Comparison of ENCODE assay signal across 8 mouse cellular contexts in the genomic region with DNA sequence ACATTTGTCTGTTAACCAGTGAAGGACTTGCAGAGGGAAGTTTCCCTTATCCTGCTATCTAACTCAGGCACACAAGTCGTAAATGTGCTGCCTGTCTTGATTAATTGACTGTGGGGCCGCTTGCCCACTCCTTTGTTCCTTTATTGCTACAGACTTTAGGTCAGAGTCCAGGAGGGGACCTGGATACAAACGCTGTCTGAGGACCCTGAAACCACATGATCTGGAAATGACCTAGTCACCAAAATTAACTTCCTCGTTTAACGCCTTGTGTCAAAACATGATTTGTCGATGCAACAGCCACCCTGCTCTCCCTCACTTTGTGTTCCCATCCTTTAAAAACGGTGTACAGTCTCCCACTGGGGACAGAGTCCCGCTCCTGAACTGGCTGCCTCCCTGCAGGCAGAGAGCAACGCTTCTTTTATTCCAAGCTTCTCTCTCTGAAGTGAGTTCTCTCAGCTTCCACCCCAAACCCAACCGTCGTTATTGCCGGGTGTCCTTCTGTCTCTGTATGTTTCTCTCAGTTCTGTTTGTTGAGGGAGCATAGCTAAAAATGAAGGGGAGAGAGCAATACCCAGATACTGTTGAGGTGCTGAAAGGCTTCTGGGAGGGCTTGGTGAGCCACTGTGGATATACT. TPM values are rescaled to one million over a fixed set of nuclear protein-coding genes. Genes with fewer than 3 reads are reported as not detected.
DNase-seq lines count a peak whose midpoint lies in the region; ATAC-seq and TF ChIP-seq lines count a peak whose summit lies in the region.

No protein-coding gene starts in this region.

- 0 out of 2 replicates have a peak, but pooled peaks cover 6% of the 10 kb centered on the region for H3K9me3 ChIP-seq in lung, postnatal 0 days (ENCODE audit: low read length)
- peaks cover 4% of the 10 kb centered on the region; the same call in 1 of the 2 replicates for H3K9me3 ChIP-seq in erythroblast, embryonic 14.5 days (ENCODE audit: control insufficient read depth, low read length)
- peaks cover 7% of the 10 kb centered on the region; the same call in 1 of the 2 replicates for H3K9me3 ChIP-seq in hindbrain, embryonic 13.5 days

- H3K9ac ChIP-seq in lung, postnatal 0 days (replicated peaks; ENCODE audit: low read depth) = no peak overlapping the region
- no peak overlapping the region for H3K9ac ChIP-seq in liver, adult 2 months (ENCODE audit: low read depth, low read length)
- no peak overlapping the region for H3K9ac ChIP-seq in hindbrain, embryonic 13.5 days

- no peaks in the 10 kb centered on the region for H3K27me3 ChIP-seq in lung, postnatal 0 days (replicated peaks; ENCODE audit: insufficient read depth, low read length)
- no peaks in the 10 kb centered on the region for H3K27me3 ChIP-seq in erythroblast, embryonic 14.5 days (ENCODE audit: control insufficient read depth)
- no peaks in the 10 kb centered on the region for H3K27me3 ChIP-seq in liver, adult 2 months (ENCODE audit: control insufficient read depth, insufficient read depth, low read length)
- H3K27me3 ChIP-seq in hindbrain, embryonic 13.5 days = no peaks in the 10 kb centered on the region

- no peak overlapping the region for H3K27ac ChIP-seq in lung, postnatal 0 days (ENCODE audit: low read length)
- peak overlapping the region; percentile 41; the same call in 1 of the 2 replicates for H3K27ac ChIP-seq in liver, adult 2 months (replicated peaks; ENCODE audit: insufficient read depth, low read depth, low read length)
- H3K27ac ChIP-seq in hindbrain, embryonic 13.5 days = no peak overlapping the region

- no peak overlapping the region for H3K4me3 ChIP-seq in lung, postnatal 0 days (ENCODE audit: low read depth, low read length)
- peak overlapping the region; percentile 19 for H3K4me3 ChIP-seq in erythroblast, embryonic 14.5 days (replicated peaks)
- no peak overlapping the region for H3K4me3 ChIP-seq in liver, adult 2 months (ENCODE audit: insufficient read depth, low read depth, low read length)
- H3K4me3 ChIP-seq in hindbrain, embryonic 13.5 days = no peak overlapping the region

- DNase-seq in lung, postnatal 0 days (ENCODE audit: low spot score) = peak; percentile 22
- DNase-seq in lung, postnatal 25 days (ENCODE audit: low spot score) = no peak
- DNase-seq in liver, adult 2 months (ENCODE audit: extremely low read depth, low read depth, low spot score) = peak; percentile 69
- peak; percentile 37 to 54 for DNase-seq in spleen, postnatal 10 days (ENCODE audit: low spot score in 2 of 2)
- DNase-seq in Muller cell, postnatal 12 days (ENCODE audit: inconsistent ontology term) = no peak
- DNase-seq in cerebellum, postnatal 25 days = no peak

- TF ChIP-seq EP300 in lung, postnatal 0 days (IDR thresholded peaks at IDR 0.05) = no peak

- H3K4me2 ChIP-seq in lung, postnatal 0 days (replicated peaks; ENCODE audit: low read depth, low read length) = peak overlapping the region; percentile 11; the same call in 1 of the 2 replicates
- H3K4me2 ChIP-seq in hindbrain, embryonic 13.5 days = no peak overlapping the region

- no peaks in the 10 kb centered on the region for H3K36me3 ChIP-seq in lung, postnatal 0 days (ENCODE audit: insufficient read depth, low read length)
- H3K36me3 ChIP-seq in erythroblast, embryonic 14.5 days (ENCODE audit: control insufficient read depth) = peaks cover 3% of the 10 kb centered on the region; the same call in 1 of the 2 replicates
- H3K36me3 ChIP-seq in liver, adult 2 months (ENCODE audit: control insufficient read depth, insufficient read depth, low read length) = no peaks in the 10 kb centered on the region
- peaks cover 4% of the 10 kb centered on the region; the same call in 1 of the 2 replicates for H3K36me3 ChIP-seq in hindbrain, embryonic 13.5 days

- TF ChIP-seq POLR2A in liver, adult 2 months (IDR thresholded peaks at IDR 0.05; ENCODE audit: extremely low read depth, insufficient read depth, low read length) = no peak

- ATAC-seq in lung, postnatal 0 days = no peak
- no peak for ATAC-seq in hindbrain, embryonic 13.5 days (ENCODE audit: low FRiP score)

- no peak for TF ChIP-seq CTCF in lung, postnatal 0 days (IDR thresholded peaks at IDR 0.05)
- no peak for TF ChIP-seq CTCF in liver, adult 2 months (IDR thresholded peaks at IDR 0.05; ENCODE audit: low read depth, low read length)

- H3K4me1 ChIP-seq in lung, postnatal 0 days (ENCODE audit: insufficient read depth, low read depth, low read length) = peaks cover 10% of the 10 kb centered on the region; the same call in 1 of the 2 replicates
- H3K4me1 ChIP-seq in erythroblast, embryonic 14.5 days (ENCODE audit: control insufficient read depth) = peaks cover 53% of the 10 kb centered on the region
- peaks cover 13% of the 10 kb centered on the region for H3K4me1 ChIP-seq in liver, adult 2 months (ENCODE audit: control insufficient read depth, insufficient read depth, low read length)
- H3K4me1 ChIP-seq in hindbrain, embryonic 13.5 days (replicated peaks) = peaks cover 9% of the 10 kb centered on the region; the same call in 1 of the 2 replicates

- WGBS in lung, postnatal 0 days = 34% methylated on average over 12 of the region's 12 CpGs
- 41% methylated on average over 12 of the region's 12 CpGs for WGBS in liver, adult 2 months
- WGBS in hindbrain, embryonic 13.5 days = 43% methylated on average over 12 of the region's 12 CpGs

- H3K79me2 ChIP-seq in liver, adult 2 months (ENCODE audit: control insufficient read depth, insufficient read depth, low read length) = no peaks in the 10 kb centered on the region

RNA-seq across cellular contexts. Expression of gene Morc3, which starts 13.1 kb away (rescaled TPM):
- polyA plus RNA-seq in lung, postnatal 0 days (2015; fragmentation: Nextera tagmentation; extraction: Ambion mirVana) = 20.8 and 26.5 TPM in 2 replicates
- 0.24 and 1.2 TPM in 2 replicates for polyA plus RNA-seq in erythroblast, embryonic 14.5 days (2012)
- 22.9 and 26.8 TPM in 2 replicates for total RNA-seq in liver, adult 2 months (2014; rRNA removed)
- polyA plus RNA-seq in liver, adult 2 months (2012; rRNA removed) = 2.7 and 3.1 TPM in 2 replicates
- polyA plus RNA-seq in hindbrain, embryonic 13.5 days (2015; fragmentation: Nextera tagmentation; extraction: Ambion mirVana) = 34.2 and 42.4 TPM in 2 replicates

Comparison
In these comparisons a context has a peak if more than half of its experiments do, and no peak if none do; other contexts are left out.
1. DNase-seq: peak in lung, postnatal 0 days (single experiment), liver, adult 2 months (single experiment) and spleen, postnatal 10 days (2 of 2); none in lung, postnatal 25 days (single experiment), Muller cell, postnatal 12 days (single experiment) and cerebellum, postnatal 25 days (0 of 2).